Mouse (Mus musculus) CH12.LX (cell line): ENCODE measurements around the gene Efcab2.

Source experiments
- CTCF ChIP-seq, 2 experiments: IDR thresholded peaks in 1 of 2; conservative IDR thresholded peaks in 1 of 2; 2 replicates each; pipeline ENCODE4 v1.5.1; 2011 to 2012; ENCODE audit warnings: low read depth in 2 of 2, low read length in 2 of 2, improper control_type of control experiment in 1 of 2, inconsistent platforms in 1 of 2, mild to moderate bottlenecking in 1 of 2, moderate library complexity in 1 of 2
- EP300 ChIP-seq: IDR thresholded peaks from 2 replicates; pipeline ENCODE4 v1.6.1; 2011; ENCODE audit warnings: low read length, improper control_type of control experiment
- RCOR1 ChIP-seq: conservative IDR thresholded peaks from 2 replicates; pipeline ENCODE4 v1.6.1; 2012; ENCODE audit warnings: low read depth, mild to moderate bottlenecking, inconsistent platforms, low read length, improper control_type of control experiment
- TBP ChIP-seq: conservative IDR thresholded peaks from 2 replicates; pipeline ENCODE4 v1.6.1; 2011; ENCODE audit warnings: low read depth, low read length, improper control_type of control experiment
- USF1 ChIP-seq: IDR thresholded peaks from 2 replicates; pipeline ENCODE4 v1.6.1; 2014; ENCODE audit warnings: low read depth, mild to moderate bottlenecking, inconsistent platforms, low read length, improper control_type of control experiment
- ZC3H11A ChIP-seq: IDR thresholded peaks from 2 replicates; pipeline ENCODE4 v1.6.1; 2012; ENCODE audit warnings: low read depth, mild to moderate bottlenecking, inconsistent platforms, low read length, improper control_type of control experiment

- TF ChIP-seq TBP (no peak), CTCF (conservative IDR thresholded peaks at IDR 0.05 in 1 of 2, IDR thresholded peaks at IDR 0.05 in 1 of 2; ENCODE audit: low read depth in 2 of 2, low read length in 2 of 2) (no peak), EP300 (no peak), RCOR1 (no peak), ZC3H11A (no peak), USF1 (no peak)
These were observed 40.7 kb upstream of the Efcab2 start for GRCm38 (mm10) chr1:178365171-178365570.
